Mouse (Mus musculus) erythroblast, embryonic 14.5 days (primary cell): ENCODE data around the gene Flt1.

Source experiments
- GATA1 ChIP-seq: IDR thresholded peaks from 2 replicates; pipeline ENCODE4 v1.6.1; 2012; ENCODE audit warnings: low read length, inconsistent platforms, mixed read lengths
- TAL1 ChIP-seq: IDR thresholded peaks from 3 replicates; pipeline ENCODE4 v1.6.1; 2012; ENCODE audit warnings: low read length, inconsistent platforms, mixed read lengths

- TF ChIP-seq TAL1 (no peak), GATA1 (no peak)
These were observed 70.0 kb downstream of the Flt1 start for GRCm38 (mm10) chr5:147655761-147656160.
